In the genomic region with DNA sequence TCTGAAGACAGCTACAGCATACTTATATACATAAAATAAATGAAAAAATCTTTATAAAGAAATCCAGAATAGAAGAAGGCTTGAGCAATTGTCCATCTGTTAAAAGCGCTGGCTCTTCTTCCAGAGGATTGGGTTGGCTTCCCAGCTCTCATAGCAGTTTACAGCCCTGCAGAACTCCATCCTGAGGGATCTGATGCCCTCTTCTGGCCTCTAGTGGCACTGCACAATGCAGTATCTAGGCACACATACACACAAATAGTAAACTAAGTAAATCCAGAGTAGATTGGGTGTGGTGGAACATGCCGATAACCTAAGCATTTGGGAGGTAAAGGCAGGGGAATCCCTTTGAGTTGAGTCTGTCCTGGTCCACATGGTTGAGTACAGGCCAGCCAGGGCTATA, we compare ENCODE assay signal across 10 mouse cellular contexts. TPM values are rescaled to one million over a fixed set of nuclear protein-coding genes. Genes with fewer than 3 reads are reported as not detected.
DNase-seq lines count a peak whose midpoint lies in the region; ATAC-seq and TF ChIP-seq lines count a peak whose summit lies in the region.
"Had no signal": no experiment of that assay in that cellular context is flagged by ENCODE, and none has a peak within 500 bp of the region (broad histone marks: within the 10 kb centered on the region; RNA-seq: fewer than 3 reads in every experiment).

No protein-coding gene starts in this region.

- no peaks in the 10 kb centered on the region for H3K9me3 ChIP-seq in midbrain, embryonic 14.5 days (ENCODE audit: control insufficient read depth, low read length)
- no peaks in the 10 kb centered on the region for H3K9me3 ChIP-seq in midbrain, embryonic 16.5 days (replicated peaks; ENCODE audit: control insufficient read depth, low read length, poor library complexity, severe bottlenecking)
- H3K9me3 ChIP-seq: neural tube, embryonic 12.5 days had no signal

- WGBS in midbrain, embryonic 14.5 days: 76% methylated on average over 2 of the region's 2 CpGs
- WGBS in midbrain, embryonic 16.5 days: 84% methylated on average over 2 of the region's 2 CpGs

- H3K4me1 ChIP-seq in midbrain, embryonic 14.5 days (ENCODE audit: control insufficient read depth, insufficient read depth, low read length): no peaks in the 10 kb centered on the region
- no peaks in the 10 kb centered on the region for H3K4me1 ChIP-seq in midbrain, embryonic 16.5 days (ENCODE audit: control insufficient read depth, insufficient read depth, low read length)
- H3K4me1 ChIP-seq: neural tube, embryonic 12.5 days had no signal

- no peak for TF ChIP-seq POLR2A in brain, embryonic 14.5 days (IDR thresholded peaks at IDR 0.05; ENCODE audit: borderline replicate concordance, extremely low read depth, insufficient read depth, insufficient read length, poor library complexity, severe bottlenecking)

- peaks cover 4% of the 10 kb centered on the region; the same call in 1 of the 2 replicates for H3K36me3 ChIP-seq in midbrain, embryonic 14.5 days (ENCODE audit: control insufficient read depth, insufficient read depth, low read length)
- no peaks in the 10 kb centered on the region for H3K36me3 ChIP-seq in midbrain, embryonic 16.5 days (ENCODE audit: control insufficient read depth, insufficient read depth, low read length)

- H3K4me3 ChIP-seq in midbrain, embryonic 14.5 days (replicated peaks; ENCODE audit: low read depth, low read length): no peak overlapping the region
- H3K4me3 ChIP-seq in midbrain, embryonic 16.5 days (ENCODE audit: low read depth, low read length): no peak overlapping the region
- H3K4me3 ChIP-seq: neural tube, embryonic 12.5 days had no signal

- no peak overlapping the region for H3K4me2 ChIP-seq in midbrain, embryonic 14.5 days (ENCODE audit: low read length)
- H3K4me2 ChIP-seq in midbrain, embryonic 16.5 days (ENCODE audit: low read length): no peak overlapping the region
- H3K4me2 ChIP-seq: neural tube, embryonic 12.5 days had no signal

- no peak for ATAC-seq in midbrain, embryonic 14.5 days (ENCODE audit: low FRiP score, low TSS enrichment)
- ATAC-seq in midbrain, embryonic 16.5 days: no peak
- peak; percentile 78 for ATAC-seq in megakaryocyte-erythroid progenitor cell, adult 5-6 weeks (replicated peaks; ENCODE audit: low FRiP score, low TSS enrichment, poor library complexity, severe bottlenecking)

- peak; percentile 61; the same call in 1 of the 2 replicates for TF ChIP-seq CTCF in brain, embryonic 14.5 days (IDR thresholded peaks at IDR 0.05; ENCODE audit: borderline replicate concordance, extremely low read depth, insufficient read depth, insufficient read length)

- H3K27ac ChIP-seq in midbrain, embryonic 14.5 days (replicated peaks; ENCODE audit: low read depth, low read length): no peak overlapping the region
- H3K27ac ChIP-seq in midbrain, embryonic 16.5 days (ENCODE audit: low read length): no peak overlapping the region
- H3K27ac ChIP-seq: neural tube, embryonic 12.5 days had no signal

- DNase-seq in cerebellum, adult 9-10 months: peak; percentile 17
- no peak for DNase-seq in cerebellum, adult 9-11 months
- peak; percentile 48 for DNase-seq in midbrain, embryonic 14.5 days
- DNase-seq in brain, embryonic 14.5 days (ENCODE audit: low read depth): peak; percentile 46
- DNase-seq in induced T-regulatory cell, adult 2 months (ENCODE audit: low read depth): peak; percentile 70
- DNase-seq in thymus, postnatal 25 days: peak; percentile 75

- no peak overlapping the region for H3K9ac ChIP-seq in midbrain, embryonic 14.5 days (replicated peaks; ENCODE audit: low read length)
- no peak overlapping the region for H3K9ac ChIP-seq in midbrain, embryonic 16.5 days (ENCODE audit: low read depth, low read length)
- H3K9ac ChIP-seq: neural tube, embryonic 12.5 days had no signal

- H3K27me3 ChIP-seq in midbrain, embryonic 14.5 days (ENCODE audit: control insufficient read depth, insufficient read depth, low read length): no peaks in the 10 kb centered on the region
- H3K27me3 ChIP-seq in midbrain, embryonic 16.5 days (ENCODE audit: control insufficient read depth, insufficient read depth, low read depth, low read length): no peaks in the 10 kb centered on the region
- H3K27me3 ChIP-seq: neural tube, embryonic 12.5 days had no signal

RNA-seq across cellular contexts. Expression of a gene that starts 8.0 kb away (rescaled TPM):
- polyA plus RNA-seq in midbrain, embryonic 14.5 days (2014; fragmentation: Nextera tagmentation; extraction: Ambion mirVana): 8.4 and 19.7 TPM in 2 replicates
- polyA plus RNA-seq in midbrain, embryonic 16.5 days (2015; fragmentation: Nextera tagmentation; extraction: Ambion mirVana): 7.0 and 8.8 TPM in 2 replicates
- polyA plus RNA-seq in brain, embryonic 14.5 days (2012; rRNA removed): 18.9 and 30.6 TPM in 2 replicates
- 51.3 and 64.1 TPM in 2 replicates for total RNA-seq in megakaryocyte-erythroid progenitor cell, adult 5-6 weeks (2014; fragmentation: Nextera tagmentation)
- 89.9 and 103 TPM in 2 replicates for total RNA-seq in megakaryocyte-erythroid progenitor cell, adult 5-6 weeks (2017)

RNA-seq across cellular contexts. Expression of a gene that starts 56.5 kb away (rescaled TPM):
- 1.9 and 2.8 TPM in 2 replicates for polyA plus RNA-seq in midbrain, embryonic 14.5 days (2014; fragmentation: Nextera tagmentation; extraction: Ambion mirVana)
- polyA plus RNA-seq in midbrain, embryonic 16.5 days (2015; fragmentation: Nextera tagmentation; extraction: Ambion mirVana): 1.2 and 2.0 TPM in 2 replicates
- polyA plus RNA-seq in brain, embryonic 14.5 days (2012; rRNA removed): 10.6 and 13.7 TPM in 2 replicates
- total RNA-seq in megakaryocyte-erythroid progenitor cell, adult 5-6 weeks (2014; fragmentation: Nextera tagmentation): 1.2 TPM in 1 of 2 replicates, not detected in the other
- 1.3 and 2.1 TPM in 2 replicates for total RNA-seq in megakaryocyte-erythroid progenitor cell, adult 5-6 weeks (2017)

RNA-seq across cellular contexts. Expression of a gene that starts 57.1 kb away (rescaled TPM):
- polyA plus RNA-seq in midbrain, embryonic 14.5 days (2014; fragmentation: Nextera tagmentation; extraction: Ambion mirVana): 32.4 and 38.4 TPM in 2 replicates
- polyA plus RNA-seq in midbrain, embryonic 16.5 days (2015; fragmentation: Nextera tagmentation; extraction: Ambion mirVana): 62.7 and 65.5 TPM in 2 replicates
- polyA plus RNA-seq in brain, embryonic 14.5 days (2012; rRNA removed): 24.9 and 41.3 TPM in 2 replicates
- total RNA-seq in megakaryocyte-erythroid progenitor cell, adult 5-6 weeks (2014; fragmentation: Nextera tagmentation): 0.55 and 0.77 TPM in 2 replicates
- total RNA-seq in megakaryocyte-erythroid progenitor cell, adult 5-6 weeks (2017): 1.0 and 1.4 TPM in 2 replicates
- total RNA-seq: hematopoietic stem cell, adult 5-6 weeks had no signal
